Mouse (Mus musculus): Measurements from ENCODE around the gene Marc1. TPM values are rescaled to one million over a fixed set of nuclear protein-coding genes. Genes with fewer than 3 reads are reported as not detected.

The Marc1 gene
- polyA plus RNA-seq, 2 experiments: 10.3 to 22.6 TPM

- 3% methylated on average over 18 of the region's 18 CpGs for WGBS (ENCODE audit: insufficient replicate concordance)
- TF ChIP-seq EP300 (IDR thresholded peaks at IDR 0.05; ENCODE audit: low read depth): no peak
- no peak for TF ChIP-seq CTCF (IDR thresholded peaks at IDR 0.05; ENCODE audit: low read depth)
- no peaks in the 10 kb centered on the region for H3K36me3 ChIP-seq (replicated peaks; ENCODE audit: control insufficient read depth, insufficient read depth, low read depth)
- H3K27me3 ChIP-seq (ENCODE audit: control insufficient read depth, insufficient read depth, low read length): no peaks in the 10 kb centered on the region
- ATAC-seq (ENCODE audit: insufficient read depth) (peak; percentile 20), DNase-seq (ENCODE audit: low read depth in 3 of 3, low spot score in 3 of 3) (no peak)
- H3K9ac ChIP-seq (replicated peaks): peak within 1 kb of the TSS; percentile 83
- H3K9me3 ChIP-seq (ENCODE audit: control insufficient read depth, low read length): no peaks in the 10 kb centered on the region
- peak within 1 kb of the TSS; percentile 69 to 74 for H3K4me3 ChIP-seq (ENCODE audit: insufficient read depth in 1 of 2, low read depth in 2 of 2, low read length in 2 of 2)
- H3K4me1 ChIP-seq (replicated peaks; ENCODE audit: control insufficient read depth in 2 of 2, insufficient read depth in 2 of 2, low read length in 1 of 2): peaks cover 14 to 39% of the 10 kb centered on the region in 2 experiments
- H3K27ac ChIP-seq: peak within 1 kb of the TSS; percentile 63
- peak within 1 kb of the TSS; percentile 92 for H3K4me2 ChIP-seq (ENCODE audit: low read depth)
Measured at GRCm38 (mm10) chr1:184846092-184846750, 35.1 kb upstream of the Marc1 start, which contains the start of gene Marc2. Gene Marc2, minus strand, starts transcription at chr1:184846451.

- Histone ChIP-seq H3K4me3 (ENCODE audit: insufficient read depth in 1 of 2, low read depth in 2 of 2, low read length in 2 of 2) (peak overlapping the region; percentile 69 to 74), H3K9me3 (ENCODE audit: control insufficient read depth, low read length) (no peaks in the 10 kb centered on the region), H3K4me1 (replicated peaks; ENCODE audit: control insufficient read depth in 2 of 2, insufficient read depth in 2 of 2, low read length in 1 of 2) (peaks cover 13 to 37% of the 10 kb centered on the region in 2 experiments), H3K36me3 (replicated peaks; ENCODE audit: control insufficient read depth, insufficient read depth, low read depth) (peaks cover 2% of the 10 kb centered on the region), H3K9ac (replicated peaks) (peak overlapping the region; percentile 83), H3K4me2 (ENCODE audit: low read depth) (peak overlapping the region; percentile 92), H3K27ac (peak overlapping the region; percentile 63), H3K27me3 (ENCODE audit: control insufficient read depth, insufficient read depth, low read length) (no peaks in the 10 kb centered on the region)
- ATAC-seq (ENCODE audit: insufficient read depth): peak; percentile 97
- DNase-seq (ENCODE audit: low read depth in 3 of 3, low spot score in 3 of 3): peak; percentile 83 to 84 (median 83)
- no peak for TF ChIP-seq CTCF (IDR thresholded peaks at IDR 0.05; ENCODE audit: low read depth)
- TF ChIP-seq EP300 (IDR thresholded peaks at IDR 0.05; ENCODE audit: low read depth): no peak
- under 1% methylated on average over 67 of the region's 67 CpGs for WGBS (ENCODE audit: insufficient replicate concordance)
Measured at GRCm38 (mm10) chr1:184845111-184846071, 34.3 kb upstream of the Marc1 start.

GRCm38 (mm10) chr1:184844326-184845066 lies 33.4 kb upstream of the Marc1 start:
- WGBS (ENCODE audit: insufficient replicate concordance): 11% methylated on average over 15 of the region's 15 CpGs
- Histone ChIP-seq H3K9me3 (ENCODE audit: control insufficient read depth, low read length) (no peaks in the 10 kb centered on the region), H3K9ac (replicated peaks) (peak overlapping the region; percentile 83), H3K4me1 (replicated peaks; ENCODE audit: control insufficient read depth in 2 of 2, insufficient read depth in 2 of 2, low read length in 1 of 2) (peaks cover 13 to 37% of the 10 kb centered on the region in 2 experiments), H3K4me2 (ENCODE audit: low read depth) (peak overlapping the region; percentile 92), H3K27ac (peak overlapping the region; percentile 60), H3K27me3 (ENCODE audit: control insufficient read depth, insufficient read depth, low read length) (no peaks in the 10 kb centered on the region), H3K36me3 (replicated peaks; ENCODE audit: control insufficient read depth, insufficient read depth, low read depth) (peaks cover 7% of the 10 kb centered on the region), H3K4me3 (ENCODE audit: insufficient read depth in 1 of 2, low read depth in 2 of 2, low read length in 2 of 2) (peak overlapping the region; percentile 69 to 74)
- TF ChIP-seq EP300 (IDR thresholded peaks at IDR 0.05; ENCODE audit: low read depth) (no peak), CTCF (IDR thresholded peaks at IDR 0.05; ENCODE audit: low read depth) (peak; percentile 47)
- ATAC-seq (ENCODE audit: insufficient read depth) (no peak), DNase-seq (ENCODE audit: low read depth in 3 of 3, low spot score in 3 of 3) (peak in 1 of 3 experiments; percentile 36)

- Histone ChIP-seq H3K27ac (no peak overlapping the region), H3K4me2 (ENCODE audit: low read depth) (no peak overlapping the region), H3K4me1 (replicated peaks; ENCODE audit: control insufficient read depth in 2 of 2, insufficient read depth in 2 of 2, low read length in 1 of 2) (peaks cover 0 to 18% of the 10 kb centered on the region in 2 experiments; a peak in 3 of 4 replicates), H3K9me3 (ENCODE audit: control insufficient read depth, low read length) (no peaks in the 10 kb centered on the region), H3K9ac (replicated peaks) (no peak overlapping the region), H3K27me3 (ENCODE audit: control insufficient read depth, insufficient read depth, low read length) (no peaks in the 10 kb centered on the region), H3K4me3 (ENCODE audit: insufficient read depth in 1 of 2, low read depth in 2 of 2, low read length in 2 of 2) (no peak overlapping the region), H3K36me3 (replicated peaks; ENCODE audit: control insufficient read depth, insufficient read depth, low read depth) (peaks cover 16% of the 10 kb centered on the region)
- no peak for DNase-seq (ENCODE audit: low read depth in 3 of 3, low spot score in 3 of 3)
- 66% methylated on average over 4 of the region's 4 CpGs for WGBS (ENCODE audit: insufficient replicate concordance)
- no peak for ATAC-seq (ENCODE audit: insufficient read depth)
- TF ChIP-seq CTCF (IDR thresholded peaks at IDR 0.05; ENCODE audit: low read depth): no peak
- TF ChIP-seq EP300 (IDR thresholded peaks at IDR 0.05; ENCODE audit: low read depth): no peak
Measured at GRCm38 (mm10) chr1:184837649-184838048, 26.5 kb upstream of the Marc1 start.
